Mouse (Mus musculus) gastrocnemius, postnatal 36 days (tissue): ENCODE measurements around the gene Fcrlb. TPM values are rescaled to one million over a fixed set of nuclear protein-coding genes. Genes with fewer than 3 reads are reported as not detected.
A peak's percentile ranks its signal among the peaks of the same experiment; 100 is the strongest.

Experiments used
- DNase-seq, 2 experiments: peaks; one replicate each; pipeline ENCODE4 v3.0.0; 2022
- intact Hi-C: fragments of 180-260 bp; cut with DNase I; formaldehyde crosslinking; loops from one replicate; pipeline ENCODE4 v1.15.1; 2025
- total RNA-seq, 2 experiments: library from RNA; stranded (reverse); gene quantifications; 2 replicates each; pipeline ENCODE4 v1.2.3; 2021

Gene Fcrlb
- total RNA-seq, 2 experiments from 2014 or later = not detected

DNA sequence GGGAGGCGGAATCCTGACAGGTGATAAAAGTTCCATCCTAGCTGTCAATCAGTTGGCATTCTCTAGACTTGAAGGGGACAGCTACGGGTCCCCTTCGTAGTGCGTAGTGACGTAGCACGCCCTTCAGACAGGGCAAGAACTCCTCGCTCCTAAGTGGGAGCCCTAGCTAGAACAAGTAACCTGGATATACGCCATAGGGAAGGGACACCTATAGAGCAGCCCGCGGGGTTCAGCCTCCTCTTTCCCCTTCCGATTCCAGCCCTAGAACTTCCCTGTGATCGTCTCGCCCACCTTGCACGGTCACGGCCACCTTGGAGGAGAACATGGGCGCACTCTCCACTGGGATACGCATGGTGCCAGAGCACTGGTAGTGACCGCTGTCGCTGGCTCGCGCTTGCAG, 4.4 kb downstream of the Fcrlb start:
- no peak for DNase-seq
- intact Hi-C loops = no loop called here

DNA sequence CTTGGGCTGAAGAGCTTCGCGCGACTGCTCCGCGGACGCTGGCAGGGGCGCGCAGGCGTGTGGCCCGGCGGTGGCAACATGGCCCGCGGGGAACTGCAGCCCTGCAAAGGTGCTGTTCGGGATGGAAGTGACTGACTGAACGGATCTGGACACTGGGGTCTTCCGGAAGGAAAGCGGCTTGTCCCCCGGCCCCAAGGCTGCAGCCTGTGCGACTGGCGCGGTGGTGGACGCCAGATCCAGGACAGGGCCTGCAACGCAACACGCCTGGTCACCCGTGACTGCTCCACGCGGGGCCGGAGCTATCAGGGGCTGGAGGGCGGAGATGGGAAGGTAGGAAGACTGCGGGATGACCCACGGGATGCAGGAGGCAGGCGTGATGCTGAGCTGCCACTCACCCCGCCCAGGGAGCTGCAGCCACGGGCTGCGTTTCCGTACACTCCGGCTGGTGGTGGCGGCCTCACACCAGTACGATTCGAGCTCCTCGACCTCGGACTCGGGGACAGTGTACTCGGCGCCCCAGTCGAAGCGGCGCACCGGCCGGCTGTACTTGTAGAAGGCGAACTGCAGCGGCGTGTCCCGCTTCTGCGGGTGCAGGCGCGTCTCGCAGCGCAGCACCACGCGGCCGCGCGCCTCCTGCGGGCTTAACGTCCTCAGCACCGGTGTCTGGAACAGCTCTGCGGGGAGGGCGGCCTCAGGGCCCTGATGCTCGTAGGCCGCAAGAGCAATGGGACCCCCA, 5.1 kb downstream of the Fcrlb start:
- intact Hi-C loops = no loop called here
- DNase-seq = no peak

GRCm38 (mm10) chr1:170907111-170907455, 5.7 kb downstream of the Fcrlb start:
- intact Hi-C loops = no loop called here
- no peak for DNase-seq

GRCm38 (mm10) chr1:170903485-170903884, 9.3 kb downstream of the Fcrlb start:
- intact Hi-C loops = loop anchor here (2.0 kb wide), 1 partner anchor 91 kb away; no protein-coding TSS in a partner anchor
- DNase-seq = no peak

DNA sequence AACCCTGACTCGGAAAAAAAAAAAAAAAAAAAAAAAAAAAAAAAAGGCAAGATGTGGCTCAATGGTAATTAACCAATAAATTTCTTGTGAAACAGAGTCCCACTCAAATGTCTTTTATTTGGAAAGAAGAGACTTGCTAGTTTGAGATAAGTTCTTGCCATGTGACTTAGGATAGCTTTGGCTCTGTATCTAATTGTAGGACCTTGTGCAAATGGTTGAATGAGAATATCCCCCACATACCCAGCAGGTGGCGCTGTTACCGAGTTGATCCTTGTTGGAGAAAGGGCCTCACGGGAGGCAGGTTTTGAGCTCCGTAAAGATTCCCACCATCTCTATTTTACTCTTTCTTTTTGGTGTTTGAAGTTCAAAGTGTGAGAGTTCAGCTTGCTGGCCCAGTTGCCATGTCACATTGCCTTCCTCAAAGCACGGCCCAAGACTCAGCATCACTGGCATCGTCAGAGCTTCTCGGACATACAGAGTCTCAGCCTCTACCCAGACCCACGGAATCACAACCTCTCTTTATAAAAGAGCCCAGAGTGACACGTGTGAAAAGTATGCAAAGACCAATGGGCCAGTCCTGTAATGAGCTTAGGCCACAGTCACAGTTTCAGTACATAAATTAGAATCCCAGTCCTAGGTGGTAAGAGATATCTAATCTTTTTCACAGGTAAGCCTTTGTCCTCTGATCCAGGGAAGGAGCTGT, 11.1 kb downstream of the Fcrlb start:
- peak; percentile 53 to 64 for DNase-seq
- intact Hi-C loops = loop anchor here (2.0 kb wide), 1 partner anchor 93 kb away; no protein-coding TSS in a partner anchor

- DNase-seq = no peak
- intact Hi-C loops = no loop called here
Measured at GRCm38 (mm10) chr1:170900799-170901467, 11.8 kb downstream of the Fcrlb start.

DNA sequence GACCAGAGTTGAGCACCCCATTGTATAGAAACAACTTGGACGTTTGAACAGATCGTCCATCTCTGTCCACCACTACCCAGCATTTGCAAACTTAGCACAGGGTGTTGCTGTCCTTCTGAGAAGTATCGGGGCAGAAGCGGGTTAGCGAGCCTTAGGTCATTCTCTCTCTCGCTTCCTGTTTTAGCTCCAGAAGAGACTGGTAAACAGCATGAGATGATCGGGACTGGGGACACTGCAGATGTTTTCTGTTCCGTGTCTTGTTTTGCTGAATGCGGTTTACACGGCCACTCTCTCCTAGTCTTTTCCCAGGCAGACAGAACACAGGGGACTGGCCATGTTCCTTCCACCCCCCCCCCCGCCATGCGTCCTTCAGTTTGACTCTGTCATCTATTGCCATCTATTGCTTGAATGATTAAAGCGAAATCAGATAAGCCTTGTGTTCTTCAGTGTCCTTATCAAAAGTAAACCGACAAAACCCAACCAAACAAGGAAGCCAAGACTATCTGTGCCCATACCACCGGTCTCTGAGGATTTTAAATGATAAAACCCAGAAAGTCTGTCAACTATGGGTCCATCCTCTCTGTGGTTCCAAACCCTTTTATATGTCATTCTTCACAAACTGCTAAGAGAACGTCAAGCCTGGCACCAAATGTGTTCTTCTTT, 14.2 kb downstream of the Fcrlb start:
- no peak for DNase-seq
- intact Hi-C loops = no loop called here

DNA sequence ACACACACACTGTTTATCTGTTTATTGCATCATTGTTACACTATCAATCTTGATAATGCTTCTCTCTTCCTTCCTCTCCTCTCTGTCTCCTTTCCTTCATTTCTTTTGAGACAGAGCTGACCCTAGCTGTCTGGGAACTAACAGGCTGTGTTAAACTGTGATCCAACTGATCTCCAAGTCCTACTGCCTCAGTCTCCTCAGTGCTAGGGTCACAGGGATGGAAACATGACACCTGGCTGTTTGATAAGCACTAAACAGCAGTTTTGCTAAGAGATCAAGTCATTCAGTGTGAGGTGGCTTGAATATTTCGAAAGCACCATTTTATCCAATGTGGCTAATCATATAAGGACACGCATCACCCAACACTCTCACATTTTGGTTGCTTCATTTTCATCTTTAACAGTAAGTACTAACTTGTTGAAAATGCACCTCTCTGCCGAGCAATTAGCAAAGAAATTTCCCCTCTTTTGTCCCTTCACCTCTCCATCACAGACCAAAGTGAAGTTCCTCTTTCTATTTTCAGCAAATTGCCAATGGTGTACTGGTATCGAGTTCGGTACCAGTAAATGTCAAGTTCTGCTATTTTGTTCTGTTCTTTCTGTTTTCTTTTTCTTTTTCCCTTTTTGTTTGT, 16.0 kb downstream of the Fcrlb start:
- no peak for DNase-seq
- intact Hi-C loops = no loop called here

- intact Hi-C loops = no loop called here
- no peak for DNase-seq
Measured at GRCm38 (mm10) chr1:170894603-170895602, 17.8 kb downstream of the Fcrlb start.

DNA sequence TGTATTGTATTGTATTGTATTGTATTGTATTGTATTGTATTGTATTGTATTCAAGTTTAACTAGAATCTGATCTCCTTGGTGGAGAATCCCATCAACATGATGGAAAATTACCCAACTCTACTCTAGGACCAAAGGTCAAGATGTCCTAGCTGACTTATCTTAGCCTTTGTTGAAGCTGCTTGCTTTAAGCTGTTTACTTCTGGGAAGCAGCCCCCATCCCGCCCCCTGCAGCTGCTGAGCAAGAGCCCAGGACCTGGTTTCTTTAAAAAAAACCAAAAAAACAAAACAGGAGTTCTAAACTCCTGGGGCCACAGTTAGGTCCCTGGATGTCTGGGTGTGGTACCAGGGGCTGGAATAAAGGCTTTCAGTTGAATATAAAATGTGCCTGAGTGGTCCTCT, 20.5 kb downstream of the Fcrlb start:
- no peak for DNase-seq
- intact Hi-C loops = no loop called here

DNA sequence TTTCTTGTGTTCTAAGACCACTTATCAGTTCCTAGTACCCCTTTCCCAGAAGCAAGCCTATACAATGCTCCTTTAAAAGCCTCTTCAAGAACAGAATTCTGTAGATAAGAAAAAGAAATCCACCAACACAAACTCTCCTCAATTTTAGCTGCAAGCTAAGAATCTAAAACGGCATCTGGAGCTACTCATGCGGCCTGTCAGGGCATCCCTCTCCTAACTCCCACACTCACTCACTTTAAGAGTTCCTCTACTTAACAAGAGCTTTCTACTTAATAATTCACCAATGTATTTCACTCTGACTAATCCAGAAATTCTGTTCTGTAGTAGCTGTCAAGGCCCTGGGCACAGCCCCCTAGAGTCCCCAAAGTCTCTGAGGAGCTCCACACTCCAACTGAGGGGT, 21.1 kb downstream of the Fcrlb start:
- intact Hi-C loops = no loop called here
- no peak for DNase-seq

DNA sequence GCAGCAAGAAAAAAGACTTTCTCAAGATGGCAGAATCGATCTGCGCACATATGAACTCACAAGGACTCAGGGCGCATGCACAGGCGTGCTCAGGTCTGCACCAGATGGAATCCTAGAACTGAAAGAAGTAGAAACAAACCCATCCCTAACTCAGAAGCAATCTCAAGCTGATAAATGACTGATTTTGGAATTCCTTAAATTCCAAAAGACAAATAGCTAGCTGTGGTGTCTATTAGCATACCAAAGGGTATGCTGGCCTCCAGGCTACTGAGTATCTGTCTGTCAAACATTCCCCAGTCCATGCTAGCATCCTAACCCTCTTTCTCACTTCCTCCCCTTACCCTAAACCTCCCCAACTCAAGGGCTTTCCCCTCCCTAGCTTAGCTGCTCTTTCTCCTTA, 23.4 kb downstream of the Fcrlb start:
- intact Hi-C loops = no loop called here
- DNase-seq = no peak

DNA sequence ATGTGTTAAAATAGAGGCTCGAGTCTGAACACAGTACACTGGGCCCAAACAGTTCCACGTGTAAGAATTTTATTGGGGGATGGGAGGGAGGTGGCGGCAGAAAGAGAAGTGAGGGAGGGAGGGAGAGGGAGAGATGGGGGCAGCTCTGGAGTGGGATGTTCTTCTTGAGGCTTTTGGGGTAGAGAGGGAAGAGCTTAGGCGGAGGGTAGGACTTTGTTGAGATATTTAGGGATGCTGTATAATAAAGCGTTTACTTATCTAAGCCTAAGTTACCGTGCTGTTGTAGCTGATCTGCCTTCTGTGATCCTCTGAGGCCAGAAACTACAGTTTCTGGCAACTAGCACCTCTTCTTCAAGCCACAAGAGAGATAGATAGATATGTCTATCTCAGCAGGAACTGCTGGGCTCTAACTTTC, 26.7 kb downstream of the Fcrlb start:
- intact Hi-C loops = no loop called here
- DNase-seq = no peak

- DNase-seq = peak; percentile 68 to 73
- intact Hi-C loops = no loop called here
Measured at GRCm38 (mm10) chr1:170884978-170885561, 27.7 kb downstream of the Fcrlb start, which contains the start of the genes Gm26620 and Dusp12. TSS of gene Gm26620 (plus strand) at chr1:170885065. TSS of gene Dusp12 (minus strand) at chr1:170885540.

GRCm38 (mm10) chr1:170884390-170884789, 28.4 kb downstream of the Fcrlb start:
- DNase-seq = no peak
- intact Hi-C loops = no loop called here

GRCm38 (mm10) chr1:170882915-170883485, 29.7 kb downstream of the Fcrlb start:
- no peak for DNase-seq
- intact Hi-C loops = no loop called here

- intact Hi-C loops = no loop called here
- DNase-seq = no peak
Measured at GRCm38 (mm10) chr1:170876906-170877305, 35.8 kb downstream of the Fcrlb start.

GRCm38 (mm10) chr1:170875676-170876075, 37.1 kb downstream of the Fcrlb start:
- DNase-seq = no peak
- intact Hi-C loops = no loop called here

DNA sequence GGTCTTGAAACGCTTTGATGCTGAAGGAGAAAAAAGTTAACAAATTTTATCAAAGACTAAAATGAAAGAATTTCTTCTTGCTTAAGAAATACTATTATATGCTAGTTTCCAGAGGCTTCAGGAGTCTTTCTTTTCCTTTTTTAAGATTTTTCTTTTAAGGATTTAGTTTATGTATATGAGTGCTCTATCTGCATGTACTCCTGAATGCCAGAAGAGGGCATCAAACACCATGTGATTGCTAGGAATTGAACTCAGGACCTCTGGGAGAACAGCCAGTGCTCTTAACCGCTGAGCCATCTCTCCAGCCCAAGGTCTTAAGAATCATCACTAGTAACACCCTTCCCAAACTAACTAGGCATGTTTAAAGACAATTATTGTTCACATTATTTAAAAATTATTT, 40.8 kb downstream of the Fcrlb start:
- intact Hi-C loops = no loop called here
- no peak for DNase-seq
